Mouse (Mus musculus): ENCODE measurements at regions not wholly inside any gene's neighbourhood (a gene's known extent, or its start where the extent isn't known, plus 50 kb on each side); places are given as distances from the start of the nearest gene placed in this dataset.
"Not testable (repeated sequence)": the region's sequence is repeated elsewhere in the genome, so short reads cannot be mapped to it uniquely, and the experiment has no call there.

- no peak for DNase-seq (ENCODE audit: low read depth, low spot score)
Observed at GRCm38 (mm10) chr5:4248422-4248821, 56.3 kb downstream of the Mterf1b start.

- DNase-seq (ENCODE audit: low read depth, low spot score) = not testable (repeated sequence)
Observed at GRCm38 (mm10) chr5:4254280-4254679, 62.1 kb downstream of the Mterf1b start.

- no peak for DNase-seq (ENCODE audit: low read depth, low spot score)
Observed at GRCm38 (mm10) chr5:4257048-4257750, 65.0 kb downstream of the Mterf1b start.

DNA sequence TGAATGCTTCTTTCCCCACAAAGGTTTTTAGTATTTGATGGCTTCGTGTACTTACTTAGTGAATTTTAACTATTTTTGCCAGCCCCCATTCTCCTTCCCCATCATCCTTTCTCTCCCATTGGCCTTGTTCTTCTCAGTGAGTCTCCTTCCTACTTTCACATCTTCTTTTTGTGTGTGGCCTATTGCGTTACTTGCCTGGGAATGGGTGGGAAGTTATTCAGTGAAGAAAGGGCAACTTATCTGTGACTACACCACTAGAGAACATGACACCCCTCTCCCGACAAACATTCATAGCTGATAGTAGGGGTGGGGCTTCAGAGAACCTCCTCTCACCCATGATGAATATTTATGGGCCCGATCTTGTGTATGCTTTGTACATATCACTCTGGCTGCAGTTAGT, 67.1 kb downstream of the Mterf1b start:
- DNase-seq (ENCODE audit: low read depth, low spot score) = no peak

DNA sequence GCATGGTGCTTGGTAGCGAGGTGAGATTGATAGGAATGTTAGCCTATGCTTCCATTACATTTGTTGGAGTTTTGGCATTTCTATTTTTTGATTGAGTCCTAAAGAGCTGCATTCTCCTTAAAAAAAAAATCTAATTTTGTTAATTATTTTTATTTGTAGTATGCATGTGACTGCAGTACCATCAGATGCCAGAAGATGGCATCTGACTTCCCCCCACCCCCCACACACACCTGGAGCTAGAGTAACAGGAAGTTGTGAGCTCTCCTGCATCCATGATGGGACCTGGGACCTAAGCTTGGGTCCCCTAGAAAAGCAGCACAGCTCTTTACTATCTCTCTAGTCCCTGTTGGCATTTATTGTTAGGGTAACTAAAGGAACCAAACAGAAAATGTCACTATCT, 70.5 kb downstream of the Mterf1b start:
- DNase-seq (ENCODE audit: low read depth, low spot score) = no peak

- peak; percentile 1 for DNase-seq (ENCODE audit: low read depth, low spot score)
Observed at GRCm38 (mm10) chr5:4263560-4264160, 71.5 kb downstream of the Mterf1b start.

- DNase-seq (ENCODE audit: low read depth, low spot score) = no peak
Observed at GRCm38 (mm10) chr5:4267717-4268116, 75.5 kb downstream of the Mterf1b start.

GRCm38 (mm10) chr5:4273001-4273400, 80.8 kb downstream of the Mterf1b start:
- no peak for DNase-seq (ENCODE audit: low read depth, low spot score)

DNA sequence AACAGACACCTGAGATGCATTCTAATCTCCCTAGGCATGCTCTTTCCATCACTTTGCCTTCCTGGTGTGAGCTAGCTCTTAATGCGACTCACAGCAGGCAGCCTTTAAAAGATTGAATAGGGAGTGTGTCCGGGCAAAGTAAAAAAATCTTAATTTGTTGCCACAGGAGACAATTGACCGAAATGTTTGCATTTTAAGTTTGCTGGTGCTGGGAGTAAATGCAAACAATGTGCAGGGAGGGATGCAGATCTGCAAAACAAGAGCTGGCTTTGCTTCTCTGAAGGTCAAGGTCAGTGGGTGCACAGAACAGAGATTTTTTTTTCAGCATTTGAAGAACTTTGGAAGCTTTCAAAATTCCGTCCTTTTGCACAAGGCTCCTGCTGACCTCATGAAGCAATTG, 111.4 kb downstream of the Mterf1b start:
- no peak for DNase-seq (ENCODE audit: low read depth, low spot score)

DNA sequence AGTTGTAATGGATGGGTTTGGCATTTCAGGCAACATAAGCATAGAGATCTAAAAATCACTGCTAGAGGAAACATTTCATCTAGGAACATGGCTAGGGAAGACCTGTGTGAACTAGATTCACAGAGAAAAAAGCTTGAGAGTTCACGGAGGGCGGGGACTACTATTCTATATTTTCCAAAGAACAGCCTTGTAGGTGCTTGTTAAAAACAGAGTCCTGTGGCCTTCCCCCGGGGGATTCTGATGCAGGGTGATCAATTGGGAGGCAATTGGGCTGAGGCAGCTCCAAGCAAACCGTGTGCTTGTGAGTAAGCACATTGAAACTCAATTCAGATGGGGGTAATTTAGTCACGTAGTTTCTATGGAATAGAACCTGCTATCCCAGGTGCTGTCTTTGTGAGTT, 112.0 kb downstream of the Mterf1b start:
- no peak for DNase-seq (ENCODE audit: low read depth, low spot score)

DNA sequence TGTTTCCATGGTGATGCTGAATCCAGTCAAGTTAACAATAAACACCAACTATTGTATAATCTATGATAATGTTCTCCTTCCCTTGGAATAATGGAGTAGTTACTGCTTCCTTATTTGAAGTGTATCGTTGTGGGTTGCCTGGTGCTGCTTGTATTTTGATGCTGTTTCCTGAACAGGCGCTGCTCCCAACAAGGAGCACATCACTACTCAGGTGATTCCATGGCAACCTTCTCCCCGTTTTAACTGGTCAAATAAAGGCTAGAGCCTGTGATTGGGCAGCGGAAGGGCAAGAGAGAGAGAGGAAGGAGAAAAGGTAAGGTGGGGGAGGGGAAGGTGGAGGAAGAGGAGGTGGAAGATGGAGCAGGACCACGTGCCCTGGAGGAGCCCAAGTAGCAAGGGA, 116.3 kb downstream of the Mterf1b start:
- DNase-seq (ENCODE audit: low read depth, low spot score) = no peak

DNA sequence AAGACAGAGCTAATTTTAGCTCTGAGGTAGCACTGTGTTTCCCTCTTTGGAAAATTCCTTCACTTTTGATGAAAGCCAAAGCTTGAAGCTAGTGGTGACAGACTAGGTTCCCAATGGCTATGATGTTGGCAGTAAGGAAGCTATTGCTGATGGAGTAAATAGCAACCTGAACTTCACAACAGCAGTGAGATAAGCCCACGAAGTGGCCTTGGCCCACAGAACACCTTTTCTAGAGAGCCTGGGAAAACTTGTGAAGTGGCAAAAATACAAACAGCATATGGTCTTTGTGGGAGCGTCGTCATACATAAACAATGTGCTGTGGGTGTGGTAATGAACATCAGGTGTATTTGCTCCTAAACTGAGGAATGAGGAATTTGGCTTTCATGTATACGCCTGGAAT, 119.0 kb downstream of the Mterf1b start:
- DNase-seq (ENCODE audit: low read depth, low spot score) = no peak

- no peak for DNase-seq (ENCODE audit: low read depth, low spot score)
Observed at GRCm38 (mm10) chr5:4311599-4311998, 119.4 kb downstream of the Mterf1b start.

DNA sequence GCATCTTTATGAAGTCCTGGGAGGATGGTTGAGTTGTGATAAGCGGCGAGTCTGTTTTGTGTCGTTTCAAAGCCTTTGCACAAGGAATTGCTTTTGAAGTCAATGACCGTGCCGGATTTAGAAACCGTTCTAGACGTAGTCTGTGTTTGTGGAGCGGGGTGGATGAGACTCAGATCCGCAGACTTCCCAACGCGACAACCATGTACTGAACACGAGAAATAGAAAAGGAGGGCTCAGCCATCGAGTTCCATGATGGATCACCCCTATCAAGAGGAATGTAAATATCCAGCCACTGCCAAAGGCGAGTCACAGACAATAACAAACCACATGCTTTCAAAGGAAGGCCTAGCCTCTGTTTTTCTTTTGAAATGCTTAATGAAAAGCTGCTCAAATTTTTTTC, 120.5 kb downstream of the Mterf1b start:
- no peak for DNase-seq (ENCODE audit: low read depth, low spot score)

DNA sequence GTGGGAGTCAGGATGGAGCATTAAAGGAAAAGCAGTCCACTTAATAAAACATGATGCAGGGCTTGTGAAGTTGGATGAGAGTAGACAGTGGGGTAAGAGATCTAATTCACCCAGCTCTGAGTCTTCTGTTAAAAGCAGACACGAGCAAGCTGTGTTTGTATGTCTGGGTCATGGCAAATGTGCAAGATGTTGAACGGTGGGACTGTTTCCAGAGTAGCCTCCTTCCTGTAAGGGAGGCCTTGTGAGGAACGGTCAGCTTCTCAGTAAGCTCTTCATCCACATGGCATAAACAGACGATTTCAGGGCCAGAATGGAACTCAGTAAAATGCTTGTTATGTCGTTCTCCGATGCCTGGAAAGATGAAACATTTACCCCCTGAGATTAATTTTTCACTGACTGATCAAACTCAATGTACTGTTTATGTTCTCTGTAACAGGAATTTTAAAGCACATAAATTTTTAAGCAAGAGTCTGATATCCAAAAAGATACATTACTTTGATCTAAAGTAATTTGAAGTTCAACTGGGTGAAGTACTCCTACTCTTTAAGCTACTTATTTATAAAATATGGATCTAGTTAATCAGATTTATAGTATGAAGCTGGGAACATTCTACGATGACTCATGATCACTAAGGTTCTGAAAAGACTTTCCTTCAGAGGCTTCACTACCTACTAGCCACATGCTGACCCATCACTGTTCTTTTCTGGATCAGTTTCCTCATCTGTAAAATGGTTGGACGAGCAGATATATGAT, 130.6 kb downstream of the Mterf1b start:
- DNase-seq (ENCODE audit: low read depth, low spot score) = no peak

- DNase-seq (ENCODE audit: low read depth, low spot score) = no peak
Observed at GRCm38 (mm10) chr5:4323387-4323704, 131.2 kb downstream of the Mterf1b start.

GRCm38 (mm10) chr5:4325813-4326212, 133.6 kb downstream of the Mterf1b start:
- no peak for DNase-seq (ENCODE audit: low read depth, low spot score)

GRCm38 (mm10) chr5:4326309-4327014, 134.3 kb downstream of the Mterf1b start:
- DNase-seq (ENCODE audit: low read depth, low spot score) = no peak

DNA sequence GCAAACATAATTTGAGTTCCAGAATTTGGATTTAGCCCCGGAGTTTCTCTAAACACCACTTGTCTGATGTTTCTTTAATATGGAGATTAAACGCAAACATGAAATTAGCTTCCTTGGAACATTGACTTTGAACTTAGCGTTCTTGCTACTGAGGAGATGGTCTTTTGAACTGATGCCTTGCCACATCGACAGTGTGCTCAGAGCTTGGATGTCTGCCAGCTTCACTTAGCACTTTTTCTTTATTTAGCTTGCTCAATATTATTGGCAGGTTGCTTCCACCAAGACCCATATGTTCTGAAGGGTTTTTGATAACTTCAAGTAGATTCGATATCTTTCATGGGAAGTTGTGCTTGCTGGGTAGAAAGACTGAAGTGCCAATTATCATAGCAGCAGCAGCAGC, 143.5 kb downstream of the Mterf1b start:
- no peak for DNase-seq (ENCODE audit: low read depth, low spot score)

- no peak for DNase-seq (ENCODE audit: low read depth, low spot score)
Observed at GRCm38 (mm10) chr5:4341956-4342355, 149.8 kb downstream of the Mterf1b start.

DNA sequence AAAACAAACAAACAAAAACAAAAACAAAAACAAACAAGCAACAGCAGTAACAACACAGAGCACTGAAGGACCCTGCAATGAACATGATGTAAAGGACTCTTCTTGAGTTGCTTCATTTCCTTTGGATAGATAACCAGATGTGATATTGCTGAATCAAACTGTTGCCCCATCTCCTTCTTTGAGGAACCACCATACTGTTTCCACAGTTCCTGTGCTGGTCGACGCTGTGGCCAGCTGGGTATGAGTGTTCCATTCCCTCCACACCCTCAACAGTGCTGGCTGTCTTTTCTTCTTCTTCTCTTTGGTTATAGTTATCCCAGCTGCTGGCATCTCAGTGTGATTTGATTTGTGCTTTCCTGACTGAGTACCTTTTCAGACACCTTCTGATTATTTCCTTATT, 152.3 kb downstream of the Mterf1b start:
- no peak for DNase-seq (ENCODE audit: low read depth, low spot score)

- no peak for DNase-seq (ENCODE audit: low read depth, low spot score)
Observed at GRCm38 (mm10) chr5:4348334-4348733, 156.2 kb downstream of the Mterf1b start.

Measured in retina, postnatal 7 days (tissue).